Mouse (Mus musculus) forebrain, embryonic 14.5 days (tissue): ENCODE data around the gene Dscaml1. TPM values are rescaled to one million over a fixed set of nuclear protein-coding genes. Genes with fewer than 3 reads are reported as not detected.

Source experiments
- ATAC-seq: fragments of 200-750 bp; cut with Nextera tagmentation; 2 replicates; pipeline ENCODE4 v1.8.0; 2017; ENCODE audit warnings: mild to moderate bottlenecking, moderate library complexity
- DNase-seq: peaks from one replicate; pipeline ENCODE4 v3.0.0-alpha.2; 2015; ENCODE audit warnings: low spot score
- H3K27ac ChIP-seq: fragments of 300-500 bp; sonication (generic); 2 replicates; pipeline ENCODE4 v1.5.1; 2014; ENCODE audit warnings: low read depth, mild to moderate bottlenecking, control low read depth, low read length, moderate library complexity
- H3K27me3 ChIP-seq: fragments of 300-500 bp; sonication (generic); replicated peaks from 2 replicates; pipeline ENCODE4 v1.6.1; 2014; ENCODE audit warnings: low read length, control low read depth, mixed read lengths; ENCODE audit not compliant: control insufficient read depth, insufficient read depth
- H3K36me3 ChIP-seq: fragments of 300-500 bp; sonication (generic); 2 replicates; pipeline ENCODE4 v1.6.1; 2014; ENCODE audit warnings: low read length, control low read depth; ENCODE audit not compliant: control insufficient read depth, insufficient read depth
- H3K4me1 ChIP-seq: fragments of 300-500 bp; sonication (generic); 2 replicates; pipeline ENCODE4 v1.6.1; 2014; ENCODE audit warnings: antibody characterized with exemption, low read length, control low read depth; ENCODE audit not compliant: control insufficient read depth, insufficient read depth
- H3K4me2 ChIP-seq: fragments of 300-500 bp; sonication (generic); 2 replicates; pipeline ENCODE4 v1.6.1; 2014; ENCODE audit warnings: mild to moderate bottlenecking, control low read depth, low read length
- H3K4me3 ChIP-seq: fragments of 300-500 bp; sonication (generic); 2 replicates; pipeline ENCODE4 v1.5.1; 2014; ENCODE audit warnings: low read depth, low read length, control low read depth
- H3K9ac ChIP-seq: fragments of 300-500 bp; sonication (generic); 2 replicates; pipeline ENCODE4 v1.6.1; 2014; ENCODE audit warnings: mild to moderate bottlenecking, low read length, control low read depth, moderate library complexity
- H3K9me3 ChIP-seq: fragments of 300-500 bp; sonication (generic); replicated peaks from 2 replicates; pipeline ENCODE4 v1.6.1; 2016; ENCODE audit warnings: low read length, control low read depth, mixed read lengths; ENCODE audit not compliant: control insufficient read depth
- whole genome bisulfite sequencing: fragments of 180-500 bp; shearing (Covaris S2); extraction: QIAGEN DNeasy Blood & Tissue Kit; methylation state at CpG from one replicate; pipeline ENCODE4 v1.1.7; 2014; 5-methylcytosine and 5-hydroxymethylcytosine counted together
- polyA plus RNA-seq: library from polyadenylated mRNA; unstranded; fragments of >200 nt; fragmentation: Nextera tagmentation; extraction: Ambion mirVana; gene quantifications from 2 replicates; pipeline ENCODE4 v1.2.1, GENCODE M21; 2014

Dscaml1 gene
- polyA plus RNA-seq, 1 experiment from 2014 or later = 11.3 TPM

GRCm38 (mm10) chr9:45598117-45598516 is 171.7 kb downstream of the Dscaml1 start:
- DNase-seq (no peak), ATAC-seq (no peak)
- H3K9me3 ChIP-seq = no peaks in the 10 kb centered on the region
- no peak overlapping the region for H3K4me2 ChIP-seq
- H3K27ac ChIP-seq = no peak overlapping the region
- H3K27me3 ChIP-seq = no peaks in the 10 kb centered on the region
- no peak overlapping the region for H3K4me3 ChIP-seq
- no peak overlapping the region for H3K9ac ChIP-seq
- 66% methylated on average over 5 of the region's 5 CpGs for WGBS
- no peaks in the 10 kb centered on the region for H3K4me1 ChIP-seq
- no peaks in the 10 kb centered on the region for H3K36me3 ChIP-seq

- no peaks in the 10 kb centered on the region for H3K9me3 ChIP-seq
- ATAC-seq = no peak
- H3K4me2 ChIP-seq = no peak overlapping the region
- no peaks in the 10 kb centered on the region for H3K27me3 ChIP-seq
- no peak overlapping the region for H3K4me3 ChIP-seq
- no peak for DNase-seq
- H3K4me1 ChIP-seq = no peaks in the 10 kb centered on the region
- 58% methylated on average over 4 of the region's 4 CpGs for whole genome bisulfite sequencing
- no peak overlapping the region for H3K27ac ChIP-seq
- H3K36me3 ChIP-seq = no peaks in the 10 kb centered on the region
- H3K9ac ChIP-seq = no peak overlapping the region
These were observed 172.9 kb downstream of the Dscaml1 start for GRCm38 (mm10) chr9:45599377-45599776.

- Histone ChIP-seq H3K4me3 (no peak overlapping the region), H3K27me3 (no peaks in the 10 kb centered on the region), H3K27ac (peak overlapping the region; percentile 85), H3K9me3 (no peaks in the 10 kb centered on the region), H3K36me3 (no peaks in the 10 kb centered on the region), H3K4me1 (peaks cover 39% of the 10 kb centered on the region), H3K9ac (no peak overlapping the region), H3K4me2 (no peak overlapping the region)
- DNase-seq = no peak
- ATAC-seq = no peak
These were observed 180.9 kb downstream of the Dscaml1 start for GRCm38 (mm10) chr9:45607337-45607736.

GRCm38 (mm10) chr9:45608097-45609031 is 181.9 kb downstream of the Dscaml1 start:
- Histone ChIP-seq H3K4me1 (peaks cover 39% of the 10 kb centered on the region), H3K9ac (no peak overlapping the region), H3K4me3 (no peak overlapping the region), H3K9me3 (no peaks in the 10 kb centered on the region), H3K27me3 (no peaks in the 10 kb centered on the region), H3K36me3 (no peaks in the 10 kb centered on the region), H3K27ac (peak overlapping the region; percentile 85), H3K4me2 (peak overlapping the region; percentile 8; the same call in 1 of the 2 replicates)
- 20% methylated on average over 13 of the region's 13 CpGs for WGBS
- ATAC-seq (peak; percentile 91), DNase-seq (peak; percentile 92)

- no peak overlapping the region for H3K4me2 ChIP-seq
- ATAC-seq (no peak), DNase-seq (peak; percentile 32)
- H3K9ac ChIP-seq = no peak overlapping the region
- 0 out of 2 replicates have a peak overlapping the region, but pooled peaks have one; percentile 58 for H3K27ac ChIP-seq
- no peak overlapping the region for H3K4me3 ChIP-seq
- H3K9me3 ChIP-seq = no peaks in the 10 kb centered on the region
- H3K4me1 ChIP-seq = peaks cover 42% of the 10 kb centered on the region
- H3K36me3 ChIP-seq = no peaks in the 10 kb centered on the region
- no peaks in the 10 kb centered on the region for H3K27me3 ChIP-seq
- WGBS = 42% methylated on average over 11 of the region's 11 CpGs
These were observed 184.1 kb downstream of the Dscaml1 start for GRCm38 (mm10) chr9:45610336-45611060.

GRCm38 (mm10) chr9:45614616-45615015 is 188.2 kb downstream of the Dscaml1 start:
- no peak for ATAC-seq
- Histone ChIP-seq H3K9me3 (no peaks in the 10 kb centered on the region), H3K9ac (no peak overlapping the region), H3K27ac (no peak overlapping the region), H3K27me3 (no peaks in the 10 kb centered on the region), H3K4me1 (peaks cover 38% of the 10 kb centered on the region), H3K4me3 (no peak overlapping the region), H3K36me3 (no peaks in the 10 kb centered on the region), H3K4me2 (no peak overlapping the region)
- DNase-seq = no peak
- 67% methylated on average over 1 of the region's 1 CpGs for WGBS

GRCm38 (mm10) chr9:45617889-45618288 is 191.5 kb downstream of the Dscaml1 start:
- peak overlapping the region; percentile 34; the same call in 1 of the 2 replicates for H3K27ac ChIP-seq
- ATAC-seq (no peak), DNase-seq (no peak)
- peaks cover 37% of the 10 kb centered on the region for H3K4me1 ChIP-seq
- H3K27me3 ChIP-seq = no peaks in the 10 kb centered on the region
- no peak overlapping the region for H3K9ac ChIP-seq
- H3K36me3 ChIP-seq = no peaks in the 10 kb centered on the region
- no peak overlapping the region for H3K4me3 ChIP-seq
- H3K9me3 ChIP-seq = no peaks in the 10 kb centered on the region
- 83% methylated on average over 10 of the region's 10 CpGs for WGBS
- H3K4me2 ChIP-seq = no peak overlapping the region

- no peak overlapping the region for H3K9ac ChIP-seq
- H3K4me1 ChIP-seq = peaks cover 37% of the 10 kb centered on the region
- H3K27me3 ChIP-seq = no peaks in the 10 kb centered on the region
- peak; percentile 8; the same call in 1 of the 2 replicates for ATAC-seq
- DNase-seq = no peak
- peak overlapping the region; percentile 34; the same call in 1 of the 2 replicates for H3K27ac ChIP-seq
- H3K4me3 ChIP-seq = no peak overlapping the region
- 77% methylated on average over 7 of the region's 7 CpGs for WGBS
- H3K36me3 ChIP-seq = no peaks in the 10 kb centered on the region
- H3K9me3 ChIP-seq = no peaks in the 10 kb centered on the region
- H3K4me2 ChIP-seq = no peak overlapping the region
These were observed 192.0 kb downstream of the Dscaml1 start for GRCm38 (mm10) chr9:45618443-45618842.
